Mouse (Mus musculus): ENCODE results near the gene Unc80.

DNA sequence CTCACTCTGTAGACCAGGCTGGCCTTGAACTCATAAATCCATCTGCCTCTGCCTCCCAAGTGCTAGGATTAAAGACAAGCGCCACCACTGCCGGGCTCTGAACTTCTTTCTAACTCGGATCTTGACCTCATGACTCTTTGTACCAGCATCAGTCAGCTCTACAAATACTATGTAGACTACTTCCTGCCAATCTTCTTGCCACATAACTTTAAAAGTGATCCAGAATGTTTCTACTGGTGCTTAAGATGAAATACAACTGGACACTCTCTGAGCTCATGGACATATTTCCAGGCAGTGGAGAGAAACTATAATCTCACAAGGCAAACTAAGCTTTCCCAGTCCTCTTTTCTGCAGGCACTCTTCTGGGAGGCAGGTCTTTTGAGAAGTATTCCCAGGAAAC, 8.8 kb upstream of the Unc80 start:
- TF ChIP-seq CTCF (IDR thresholded peaks at IDR 0.05; ENCODE audit: low read depth, low read length): no peak
- no peak for TF ChIP-seq POLR2A (IDR thresholded peaks at IDR 0.05; ENCODE audit: extremely low read depth, insufficient read depth, low read length)
